Mouse (Mus musculus): Measurements from ENCODE around the gene Sycp1. TPM values are rescaled to one million over a fixed set of nuclear protein-coding genes. Genes with fewer than 3 reads are reported as not detected.
A peak's percentile ranks its signal among the peaks of the same experiment; 100 is the strongest.

Gene Sycp1
- total RNA-seq, 1 experiment: 2.8 TPM

DNA sequence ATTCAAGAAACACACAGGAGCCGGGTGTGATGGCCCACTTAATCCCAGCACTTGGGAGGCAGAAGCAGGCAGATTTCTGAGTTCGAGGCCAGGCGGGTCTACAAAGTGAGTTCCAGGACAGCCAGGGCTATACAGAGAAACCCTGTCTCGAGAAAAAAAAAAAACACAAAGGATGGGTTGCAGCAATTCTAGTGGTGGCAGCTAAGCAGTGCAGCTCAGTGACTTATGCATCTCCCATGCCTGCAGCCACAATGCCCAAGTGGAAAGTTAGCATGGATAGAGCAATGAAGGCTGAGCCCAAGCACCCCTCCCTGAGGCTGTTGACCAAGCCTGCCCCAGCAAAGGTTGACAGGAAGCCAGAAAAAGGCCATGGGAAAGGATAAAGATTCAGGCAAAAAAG lies 55.4 kb downstream of the Sycp1 start:
- Histone ChIP-seq H3K4me1 (ENCODE audit: control insufficient read depth in 2 of 2, insufficient read depth in 2 of 2, low read length in 2 of 2, poor library complexity in 1 of 2) (no peaks in the 10 kb centered on the region), H3K27ac (ENCODE audit: insufficient read depth, low read depth, low read length, poor library complexity, severe bottlenecking) (no peak overlapping the region), H3K36me3 (ENCODE audit: control insufficient read depth, insufficient read depth, low read length, poor library complexity, severe bottlenecking) (no peaks in the 10 kb centered on the region), H3K9ac (ENCODE audit: insufficient read depth, low read depth, low read length, poor library complexity, severe bottlenecking) (no peak overlapping the region), H3K4me3 (ENCODE audit: insufficient read depth in 1 of 2, low read depth in 1 of 2, low read length in 2 of 2, poor library complexity in 1 of 2, severe bottlenecking in 1 of 2) (no peak overlapping the region), H3K9me3 (ENCODE audit: control insufficient read depth, insufficient read depth, low read depth, low read length) (no peaks in the 10 kb centered on the region)
- no peak for DNase-seq (ENCODE audit: low read depth, low spot score)
- in situ Hi-C loops (cut with MboI; ENCODE audit: low sequenced_read_pairs in 2 of 2, unreplicated experiment in 2 of 2): no loop called here
- TF ChIP-seq CHD2 (IDR thresholded peaks at IDR 0.05; ENCODE audit: low read depth, low read length): no peak
- peak; percentile 79 for TF ChIP-seq ZNF384 (IDR thresholded peaks at IDR 0.05; ENCODE audit: low read depth, low read length)

DNA sequence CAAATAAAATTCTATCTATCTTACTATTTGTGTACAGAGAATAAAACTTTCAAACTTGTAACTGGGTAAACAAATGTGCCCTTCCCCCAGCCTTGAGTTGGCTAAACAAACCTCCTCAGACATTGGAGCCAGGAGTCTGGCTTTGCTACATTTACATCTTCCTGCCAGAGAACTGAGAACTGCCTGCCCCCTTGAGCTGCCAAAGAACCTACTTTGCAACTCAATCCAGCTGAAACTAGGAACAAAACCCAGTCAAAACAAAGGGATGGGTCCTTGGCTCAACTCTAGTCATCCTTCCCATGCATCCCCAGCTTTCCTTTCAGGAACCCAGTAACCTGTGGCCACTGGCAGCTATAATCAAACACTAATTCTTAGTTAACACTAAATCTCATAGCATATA lies 87.2 kb downstream of the Sycp1 start:
- in situ Hi-C loops (cut with MboI; ENCODE audit: low sequenced_read_pairs in 2 of 2, unreplicated experiment in 2 of 2): no loop called here
- no peaks in the 10 kb centered on the region for H3K9me3 ChIP-seq (ENCODE audit: control insufficient read depth, insufficient read depth, low read depth, low read length)

DNA sequence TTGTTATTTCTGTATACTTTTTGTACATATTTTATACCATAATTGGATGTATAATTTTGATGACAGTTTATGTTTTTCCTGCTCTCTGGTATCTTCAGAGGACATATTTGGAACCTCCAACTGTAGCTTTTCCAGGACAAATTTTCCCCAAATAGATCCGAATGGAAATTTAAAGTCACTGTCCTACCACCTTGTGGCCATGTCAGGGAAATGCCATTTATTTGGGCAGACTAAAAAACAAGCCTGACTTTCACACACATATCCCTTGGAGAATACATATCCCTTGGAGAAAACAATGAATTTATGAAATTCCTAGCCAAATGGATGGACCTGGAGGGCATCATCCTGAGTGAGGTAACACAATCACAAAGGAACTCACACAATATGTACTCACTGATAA lies 93.5 kb downstream of the Sycp1 start:
- H3K9ac ChIP-seq (ENCODE audit: insufficient read depth, low read depth, low read length, poor library complexity, severe bottlenecking): no peak overlapping the region
- no peak for TF ChIP-seq ZNF384 (IDR thresholded peaks at IDR 0.05; ENCODE audit: low read depth, low read length)
- no peak for TF ChIP-seq ZC3H11A (IDR thresholded peaks at IDR 0.05; ENCODE audit: borderline replicate concordance, low read depth, low read length)
- no peak for TF ChIP-seq CHD2 (IDR thresholded peaks at IDR 0.05; ENCODE audit: low read depth, low read length)
- in situ Hi-C loops (cut with MboI; ENCODE audit: low sequenced_read_pairs in 2 of 2, unreplicated experiment in 2 of 2): no loop called here
- no peaks in the 10 kb centered on the region for H3K36me3 ChIP-seq (ENCODE audit: control insufficient read depth, insufficient read depth, low read length, poor library complexity, severe bottlenecking)
- DNase-seq (ENCODE audit: low read depth, low spot score): no peak
- no peaks in the 10 kb centered on the region for H3K9me3 ChIP-seq (ENCODE audit: control insufficient read depth, insufficient read depth, low read depth, low read length)
- no peak overlapping the region for H3K4me3 ChIP-seq (ENCODE audit: insufficient read depth in 1 of 2, low read depth in 1 of 2, low read length in 2 of 2, poor library complexity in 1 of 2, severe bottlenecking in 1 of 2)
- H3K27ac ChIP-seq (ENCODE audit: insufficient read depth, low read depth, low read length, poor library complexity, severe bottlenecking): no peak overlapping the region
- no peaks in the 10 kb centered on the region for H3K4me1 ChIP-seq (ENCODE audit: control insufficient read depth in 2 of 2, insufficient read depth in 2 of 2, low read length in 2 of 2, poor library complexity in 1 of 2)

More for the DNA sequence above, 87.2 kb downstream of the Sycp1 start:
- peak; percentile 39 for DNase-seq (ENCODE audit: low read depth, low spot score)
- no peak for TF ChIP-seq HCFC1 (IDR thresholded peaks at IDR 0.05; ENCODE audit: borderline replicate concordance, insufficient read depth, low read length)
- no peaks in the 10 kb centered on the region for H3K36me3 ChIP-seq (ENCODE audit: control insufficient read depth, insufficient read depth, low read length, poor library complexity, severe bottlenecking)
- H3K27ac ChIP-seq (ENCODE audit: insufficient read depth, low read depth, low read length, poor library complexity, severe bottlenecking): no peak overlapping the region
- no peak overlapping the region for H3K4me3 ChIP-seq (ENCODE audit: insufficient read depth in 1 of 2, low read depth in 1 of 2, low read length in 2 of 2, poor library complexity in 1 of 2, severe bottlenecking in 1 of 2)
- no peak overlapping the region for H3K9ac ChIP-seq (ENCODE audit: insufficient read depth, low read depth, low read length, poor library complexity, severe bottlenecking)
- H3K4me1 ChIP-seq (ENCODE audit: control insufficient read depth in 2 of 2, insufficient read depth in 2 of 2, low read length in 2 of 2, poor library complexity in 1 of 2): no peaks in the 10 kb centered on the region; a peak in 1 of 4 replicates

DNA sequence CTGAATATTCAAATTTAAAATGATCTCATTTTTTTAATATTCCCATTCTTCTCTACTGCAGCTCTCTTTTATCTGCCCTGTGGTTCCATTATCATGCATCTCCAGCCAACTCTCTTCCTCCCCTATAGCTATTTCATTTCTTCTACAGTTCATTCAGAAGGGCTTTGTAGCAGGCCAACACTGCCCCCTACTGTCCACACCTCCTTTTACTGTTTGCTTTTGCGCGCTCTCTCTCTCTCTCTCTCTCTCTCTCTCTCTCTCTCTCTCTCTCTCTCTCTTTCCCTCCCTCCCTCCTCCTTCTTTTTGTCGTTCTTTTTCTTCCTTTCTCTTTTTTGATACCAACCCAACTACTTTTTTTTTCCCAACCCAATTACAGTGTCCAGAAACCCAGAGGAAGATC lies 132.0 kb downstream of the Sycp1 start:
- in situ Hi-C loops (cut with MboI; ENCODE audit: low sequenced_read_pairs in 2 of 2, unreplicated experiment in 2 of 2): loop anchor here in 1 of 2 experiments (10.0 to 25.0 kb wide), 2 partner anchors 99 to 467 kb away; no protein-coding TSS in a partner anchor
- Histone ChIP-seq H3K27ac (ENCODE audit: insufficient read depth, low read depth, low read length, poor library complexity, severe bottlenecking) (no peak overlapping the region), H3K36me3 (ENCODE audit: control insufficient read depth, insufficient read depth, low read length, poor library complexity, severe bottlenecking) (no peaks in the 10 kb centered on the region), H3K4me3 (ENCODE audit: insufficient read depth in 1 of 2, low read depth in 1 of 2, low read length in 2 of 2, poor library complexity in 1 of 2, severe bottlenecking in 1 of 2) (no peak overlapping the region), H3K4me1 (ENCODE audit: control insufficient read depth in 2 of 2, insufficient read depth in 2 of 2, low read length in 2 of 2, poor library complexity in 1 of 2) (no peaks in the 10 kb centered on the region), H3K9ac (ENCODE audit: insufficient read depth, low read depth, low read length, poor library complexity, severe bottlenecking) (no peak overlapping the region), H3K9me3 (ENCODE audit: control insufficient read depth, insufficient read depth, low read depth, low read length) (no peaks in the 10 kb centered on the region)
- TF ChIP-seq HCFC1 (IDR thresholded peaks at IDR 0.05; ENCODE audit: borderline replicate concordance, insufficient read depth, low read length): no peak
- TF ChIP-seq ZNF384 (IDR thresholded peaks at IDR 0.05; ENCODE audit: low read depth, low read length): no peak
- no peak for TF ChIP-seq MAFK (IDR thresholded peaks at IDR 0.05; ENCODE audit: insufficient read depth, low read depth, low read length)
- peak; percentile 89 for TF ChIP-seq ZC3H11A (IDR thresholded peaks at IDR 0.05; ENCODE audit: borderline replicate concordance, low read depth, low read length)
- TF ChIP-seq CHD2 (IDR thresholded peaks at IDR 0.05; ENCODE audit: low read depth, low read length): no peak
- peak; percentile 51 for DNase-seq (ENCODE audit: low read depth, low spot score)

DNA sequence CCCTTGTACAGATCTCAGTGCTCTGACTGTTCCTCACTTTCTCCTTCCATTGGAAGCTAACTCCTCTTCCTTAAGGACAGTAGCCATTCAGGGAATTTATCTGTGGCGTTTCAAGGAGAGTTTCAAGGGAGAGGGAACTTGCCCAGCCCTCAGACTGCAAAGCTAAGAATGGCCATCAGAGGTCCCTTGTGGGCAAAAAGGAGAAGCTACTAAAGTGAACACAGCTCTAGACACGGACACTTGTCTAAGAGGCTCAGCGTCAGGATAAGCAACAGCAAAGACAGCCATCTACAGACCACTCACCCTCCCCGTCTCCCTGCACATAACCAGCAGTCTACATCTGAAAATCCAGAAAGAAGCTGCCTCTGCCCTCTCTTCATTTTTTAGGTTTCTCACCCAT lies 148.5 kb downstream of the Sycp1 start:
- Histone ChIP-seq H3K27ac (ENCODE audit: insufficient read depth, low read depth, low read length, poor library complexity, severe bottlenecking) (no peak overlapping the region), H3K4me1 (ENCODE audit: control insufficient read depth in 2 of 2, insufficient read depth in 2 of 2, low read length in 2 of 2, poor library complexity in 1 of 2) (no peaks in the 10 kb centered on the region), H3K9me3 (ENCODE audit: control insufficient read depth, insufficient read depth, low read depth, low read length) (no peaks in the 10 kb centered on the region), H3K9ac (ENCODE audit: insufficient read depth, low read depth, low read length, poor library complexity, severe bottlenecking) (no peak overlapping the region), H3K4me3 (ENCODE audit: insufficient read depth in 1 of 2, low read depth in 1 of 2, low read length in 2 of 2, poor library complexity in 1 of 2, severe bottlenecking in 1 of 2) (no peak overlapping the region), H3K36me3 (ENCODE audit: control insufficient read depth, insufficient read depth, low read length, poor library complexity, severe bottlenecking) (no peaks in the 10 kb centered on the region)
- no peak for DNase-seq (ENCODE audit: low read depth, low spot score)
- TF ChIP-seq CHD2 (IDR thresholded peaks at IDR 0.05; ENCODE audit: low read depth, low read length): no peak
- TF ChIP-seq ZNF384 (IDR thresholded peaks at IDR 0.05; ENCODE audit: low read depth, low read length): no peak
- no peak for TF ChIP-seq MAFK (IDR thresholded peaks at IDR 0.05; ENCODE audit: insufficient read depth, low read depth, low read length)
- TF ChIP-seq HCFC1 (IDR thresholded peaks at IDR 0.05; ENCODE audit: borderline replicate concordance, insufficient read depth, low read length): no peak
- no peak for TF ChIP-seq ZC3H11A (IDR thresholded peaks at IDR 0.05; ENCODE audit: borderline replicate concordance, low read depth, low read length)
- in situ Hi-C loops (cut with MboI; ENCODE audit: low sequenced_read_pairs in 2 of 2, unreplicated experiment in 2 of 2): no loop called here

All from ES-E14 (cell line).